ENCODE assay signal across 8 mouse cellular contexts in the genomic region with DNA sequence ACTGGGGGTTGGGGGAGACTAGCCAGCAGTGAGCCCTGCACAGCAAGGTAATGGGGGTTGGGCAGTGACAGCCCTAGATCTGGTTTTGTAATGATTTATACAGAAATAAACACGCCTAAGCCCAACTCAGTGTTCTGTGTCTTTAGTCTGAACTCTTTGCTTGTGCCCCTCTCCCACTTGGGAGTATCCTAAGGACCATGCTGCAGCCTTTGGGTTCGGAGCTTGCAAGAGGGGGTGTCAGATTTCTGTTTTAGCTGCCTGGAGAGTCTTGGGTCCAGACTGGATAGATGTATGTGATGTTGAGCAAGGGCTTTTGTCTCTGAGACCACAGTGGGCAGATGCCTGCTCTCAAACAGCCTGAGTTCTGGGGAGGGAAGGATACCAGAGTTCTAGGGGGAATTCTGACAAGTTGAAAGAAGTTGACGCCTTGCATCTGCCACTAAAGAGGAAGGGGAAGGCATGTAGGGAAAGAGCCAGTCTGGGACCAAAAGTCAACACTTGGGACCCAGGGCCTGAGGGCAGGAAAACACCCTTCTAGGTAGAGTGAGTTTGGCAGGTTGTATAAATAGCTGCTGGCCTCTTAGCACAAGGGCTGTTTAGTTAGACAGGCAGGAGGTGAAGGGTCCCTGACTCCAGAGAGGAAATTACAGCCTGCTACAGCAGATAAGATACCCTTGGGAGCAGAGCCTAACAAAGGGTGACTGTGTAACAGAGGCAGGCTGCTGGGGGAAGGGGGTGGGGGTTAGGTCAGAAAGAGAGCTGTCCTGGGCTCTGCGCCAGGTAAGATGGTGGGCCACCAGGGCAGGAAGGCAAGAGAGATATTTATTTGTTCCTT. TPM values are rescaled to one million over a fixed set of nuclear protein-coding genes. Genes with fewer than 3 reads are reported as not detected.
DNase-seq lines count a peak whose midpoint lies in the region; ATAC-seq and TF ChIP-seq lines count a peak whose summit lies in the region.

No protein-coding gene starts in this region.

- H3K9ac ChIP-seq in embryonic facial prominence, embryonic 15.5 days, result no peak overlapping the region
- H3K9ac ChIP-seq in intestine, embryonic 15.5 days, result peak overlapping the region; percentile 31
- H3K9ac ChIP-seq in liver, embryonic 16.5 days (ENCODE audit: low read depth, low read length), result no peak overlapping the region
- H3K9ac ChIP-seq in stomach, postnatal 0 days (ENCODE audit: low read length), result peak overlapping the region; percentile 23; the same call in 1 of the 2 replicates

- H3K4me2 ChIP-seq in embryonic facial prominence, embryonic 15.5 days (replicated peaks), result no peak overlapping the region
- peak overlapping the region; percentile 43 for H3K4me2 ChIP-seq in intestine, embryonic 15.5 days (replicated peaks)
- no peak overlapping the region for H3K4me2 ChIP-seq in liver, embryonic 16.5 days (ENCODE audit: low read depth, low read length)
- 0 out of 2 replicates have a peak overlapping the region, but pooled peaks have one; percentile 14 for H3K4me2 ChIP-seq in stomach, postnatal 0 days (replicated peaks; ENCODE audit: low read depth)

- DNase-seq in gastrocnemius, adult 2 months, result peak; percentile 54
- DNase-seq in gastrocnemius, adult 18-20 months (ENCODE audit: low spot score), result no peak
- DNase-seq in stomach, postnatal 0 days (ENCODE audit: low spot score), result peak; percentile 53
- no peak for DNase-seq in cerebellum, postnatal 4 days (ENCODE audit: low spot score in 2 of 2)
- no peak for DNase-seq in layer of hippocampus, adult 9-11 months

- peak; percentile 48; the same call in 1 of the 2 replicates for ATAC-seq in embryonic facial prominence, embryonic 15.5 days (ENCODE audit: insufficient number of reproducible peaks, low FRiP score, low TSS enrichment, low read depth)
- ATAC-seq in intestine, embryonic 15.5 days, result peak; percentile 85
- ATAC-seq in liver, embryonic 16.5 days (ENCODE audit: low read depth), result peak; percentile 71
- peak; percentile 33 for ATAC-seq in stomach, postnatal 0 days (ENCODE audit: low FRiP score, low TSS enrichment)

- no peaks in the 10 kb centered on the region for H3K9me3 ChIP-seq in embryonic facial prominence, embryonic 15.5 days (replicated peaks)
- H3K9me3 ChIP-seq in intestine, embryonic 15.5 days, result no peaks in the 10 kb centered on the region
- 0 out of 2 replicates have a peak, but pooled peaks cover 2% of the 10 kb centered on the region for H3K9me3 ChIP-seq in liver, embryonic 16.5 days (replicated peaks; ENCODE audit: control insufficient read depth, low read length)
- H3K9me3 ChIP-seq in stomach, postnatal 0 days (ENCODE audit: control insufficient read depth, low read length), result no peaks in the 10 kb centered on the region

- H3K27me3 ChIP-seq in embryonic facial prominence, embryonic 15.5 days, result no peaks in the 10 kb centered on the region
- no peaks in the 10 kb centered on the region for H3K27me3 ChIP-seq in intestine, embryonic 15.5 days (replicated peaks)
- no peaks in the 10 kb centered on the region for H3K27me3 ChIP-seq in liver, embryonic 16.5 days (ENCODE audit: control insufficient read depth, insufficient read depth, low read depth, low read length)
- no peaks in the 10 kb centered on the region for H3K27me3 ChIP-seq in stomach, postnatal 0 days (ENCODE audit: control insufficient read depth, insufficient read depth, low read length)

- no peak for TF ChIP-seq EP300 in stomach, postnatal 0 days (optimal IDR thresholded peaks at IDR 0.05)

- TF ChIP-seq CTCF in gastrocnemius, adult 2 months (IDR thresholded peaks at IDR 0.05), result no peak
- no peak for TF ChIP-seq CTCF in stomach, postnatal 0 days (IDR thresholded peaks at IDR 0.05; ENCODE audit: low read depth)

- WGBS in embryonic facial prominence, embryonic 15.5 days, result 27% methylated on average over 4 of the region's 4 CpGs
- 16% methylated on average over 4 of the region's 4 CpGs for WGBS in intestine, embryonic 15.5 days
- 45% methylated on average over 4 of the region's 4 CpGs for WGBS in liver, embryonic 16.5 days (ENCODE audit: insufficient replicate concordance)
- WGBS in stomach, postnatal 0 days, result 23% methylated on average over 4 of the region's 4 CpGs

- peaks cover 40% of the 10 kb centered on the region for H3K4me1 ChIP-seq in embryonic facial prominence, embryonic 15.5 days
- H3K4me1 ChIP-seq in intestine, embryonic 15.5 days (replicated peaks), result peaks cover 46% of the 10 kb centered on the region
- H3K4me1 ChIP-seq in liver, embryonic 16.5 days (ENCODE audit: control insufficient read depth, low read depth, low read length), result peaks cover 22% of the 10 kb centered on the region
- peaks cover 16% of the 10 kb centered on the region for H3K4me1 ChIP-seq in stomach, postnatal 0 days (replicated peaks; ENCODE audit: control insufficient read depth, insufficient read depth)

- H3K36me3 ChIP-seq in embryonic facial prominence, embryonic 15.5 days, result peaks cover 28% of the 10 kb centered on the region
- no peaks in the 10 kb centered on the region; the same call in 1 of the 2 replicates for H3K36me3 ChIP-seq in intestine, embryonic 15.5 days
- H3K36me3 ChIP-seq in liver, embryonic 16.5 days (ENCODE audit: control insufficient read depth, insufficient read depth), result peaks cover 9% of the 10 kb centered on the region
- H3K36me3 ChIP-seq in stomach, postnatal 0 days (ENCODE audit: control insufficient read depth, insufficient read depth, low read length), result no peaks in the 10 kb centered on the region

- H3K4me3 ChIP-seq in gastrocnemius, adult 2 months, result no peak overlapping the region
- no peak overlapping the region for H3K4me3 ChIP-seq in embryonic facial prominence, embryonic 15.5 days (replicated peaks)
- no peak overlapping the region for H3K4me3 ChIP-seq in intestine, embryonic 15.5 days (replicated peaks)
- no peak overlapping the region for H3K4me3 ChIP-seq in liver, embryonic 16.5 days (ENCODE audit: low read depth, low read length)
- H3K4me3 ChIP-seq in stomach, postnatal 0 days (ENCODE audit: low read depth, low read length), result no peak overlapping the region

- intact Hi-C loops in gastrocnemius, adult 2 months (cut with DNase I), result no loop called here

- peak overlapping the region; percentile 80 for H3K27ac ChIP-seq in gastrocnemius, adult 2 months
- peak overlapping the region; percentile 78 for H3K27ac ChIP-seq in embryonic facial prominence, embryonic 15.5 days (replicated peaks)
- peak overlapping the region; percentile 91 for H3K27ac ChIP-seq in intestine, embryonic 15.5 days
- no peak overlapping the region for H3K27ac ChIP-seq in liver, embryonic 16.5 days (ENCODE audit: low read length)
- H3K27ac ChIP-seq in stomach, postnatal 0 days (replicated peaks), result peak overlapping the region; percentile 75

RNA-seq across cellular contexts. Expression of a gene that starts 0.7 kb away (rescaled TPM):
- total RNA-seq in gastrocnemius, adult 2 months (2021), result 1,000 to 10,000 TPM; 1,555 to 1,869 TPM
- total RNA-seq in gastrocnemius, adult 18-20 months (2021), result 1,000 to 10,000 TPM; 1,543 to 1,586 TPM
- polyA plus RNA-seq in embryonic facial prominence, embryonic 15.5 days (2015; fragmentation: Nextera tagmentation; extraction: Ambion mirVana), result 67.9 and 83.8 TPM in 2 replicates
- 19.2 and 19.6 TPM in 2 replicates for polyA plus RNA-seq in intestine, embryonic 15.5 days (2015; fragmentation: Nextera tagmentation; extraction: Ambion mirVana)
- 3.4 and 7.9 TPM in 2 replicates for polyA plus RNA-seq in liver, embryonic 16.5 days (2015; fragmentation: Nextera tagmentation; extraction: Ambion mirVana)
- polyA plus RNA-seq in stomach, postnatal 0 days (2015; fragmentation: Nextera tagmentation; extraction: Ambion mirVana), result 21.8 and 26.1 TPM in 2 replicates

RNA-seq across cellular contexts. Expression of a gene that starts 21.4 kb away (rescaled TPM):
- total RNA-seq in gastrocnemius, adult 2 months (2021), result 10 to 100 TPM; 46.8 to 56.5 TPM
- 10 to 100 TPM; 47.0 to 52.2 TPM for total RNA-seq in gastrocnemius, adult 18-20 months (2021)
- 26.9 and 27.7 TPM in 2 replicates for polyA plus RNA-seq in embryonic facial prominence, embryonic 15.5 days (2015; fragmentation: Nextera tagmentation; extraction: Ambion mirVana)
- polyA plus RNA-seq in intestine, embryonic 15.5 days (2015; fragmentation: Nextera tagmentation; extraction: Ambion mirVana), result 14.0 and 15.7 TPM in 2 replicates
- 12.0 and 12.8 TPM in 2 replicates for polyA plus RNA-seq in liver, embryonic 16.5 days (2015; fragmentation: Nextera tagmentation; extraction: Ambion mirVana)
- polyA plus RNA-seq in stomach, postnatal 0 days (2015; fragmentation: Nextera tagmentation; extraction: Ambion mirVana), result 9.1 and 11.3 TPM in 2 replicates

RNA-seq across cellular contexts. Expression of a gene that starts 25.5 kb away (rescaled TPM):
- 10 to 100 TPM; 26.5 to 38.8 TPM for total RNA-seq in gastrocnemius, adult 2 months (2021)
- 10 to 100 TPM; 21.1 to 34.1 TPM for total RNA-seq in gastrocnemius, adult 18-20 months (2021)
- polyA plus RNA-seq in embryonic facial prominence, embryonic 15.5 days (2015; fragmentation: Nextera tagmentation; extraction: Ambion mirVana), result 83.8 and 86.3 TPM in 2 replicates
- polyA plus RNA-seq in intestine, embryonic 15.5 days (2015; fragmentation: Nextera tagmentation; extraction: Ambion mirVana), result 62.6 and 63.2 TPM in 2 replicates
- polyA plus RNA-seq in liver, embryonic 16.5 days (2015; fragmentation: Nextera tagmentation; extraction: Ambion mirVana), result 25.9 and 29.3 TPM in 2 replicates
- 23.0 and 23.3 TPM in 2 replicates for polyA plus RNA-seq in stomach, postnatal 0 days (2015; fragmentation: Nextera tagmentation; extraction: Ambion mirVana)

RNA-seq across cellular contexts. Expression of a gene that starts 34.0 kb away (rescaled TPM):
- 10 to 100 TPM in 1 of 2 experiments, 1 to 10 TPM in 1; 8.7 to 21.6 TPM for total RNA-seq in gastrocnemius, adult 2 months (2021)
- 10 to 100 TPM; 13.5 to 19.8 TPM for total RNA-seq in gastrocnemius, adult 18-20 months (2021)
- polyA plus RNA-seq in embryonic facial prominence, embryonic 15.5 days (2015; fragmentation: Nextera tagmentation; extraction: Ambion mirVana), result 34.8 and 36.5 TPM in 2 replicates
- polyA plus RNA-seq in intestine, embryonic 15.5 days (2015; fragmentation: Nextera tagmentation; extraction: Ambion mirVana), result 16.4 and 18.8 TPM in 2 replicates
- 6.0 and 7.4 TPM in 2 replicates for polyA plus RNA-seq in liver, embryonic 16.5 days (2015; fragmentation: Nextera tagmentation; extraction: Ambion mirVana)
- 7.4 and 7.7 TPM in 2 replicates for polyA plus RNA-seq in stomach, postnatal 0 days (2015; fragmentation: Nextera tagmentation; extraction: Ambion mirVana)

RNA-seq across cellular contexts. Expression of a gene that starts 45.4 kb away (rescaled TPM):
- total RNA-seq in gastrocnemius, adult 2 months (2021), result not detected
- not detected for total RNA-seq in gastrocnemius, adult 18-20 months (2021)
- 0.11 and 0.12 TPM in 2 replicates for polyA plus RNA-seq in embryonic facial prominence, embryonic 15.5 days (2015; fragmentation: Nextera tagmentation; extraction: Ambion mirVana)
- not detected in 2 replicates for polyA plus RNA-seq in intestine, embryonic 15.5 days (2015; fragmentation: Nextera tagmentation; extraction: Ambion mirVana)
- 0.06 TPM in 1 of 2 replicates, not detected in the other for polyA plus RNA-seq in liver, embryonic 16.5 days (2015; fragmentation: Nextera tagmentation; extraction: Ambion mirVana)
- not detected in 2 replicates for polyA plus RNA-seq in stomach, postnatal 0 days (2015; fragmentation: Nextera tagmentation; extraction: Ambion mirVana)

Comparison
In these comparisons a context has a peak if more than half of its experiments do, and no peak if none do; other contexts are left out.
1. DNase-seq: peak in gastrocnemius, adult 2 months (single experiment) and stomach, postnatal 0 days (single experiment); none in gastrocnemius, adult 18-20 months (single experiment), cerebellum, postnatal 4 days (0 of 2) and layer of hippocampus, adult 9-11 months (single experiment).
2. ATAC-seq: peak in every context shown above with its lines; median percentile 85 in intestine, embryonic 15.5 days; 71 in liver, embryonic 16.5 days; 48 in embryonic facial prominence, embryonic 15.5 days; 33 in stomach, postnatal 0 days.
3. H3K4me2 ChIP-seq: peak in intestine, embryonic 15.5 days (single experiment) and stomach, postnatal 0 days (single experiment); none in embryonic facial prominence, embryonic 15.5 days (single experiment) and liver, embryonic 16.5 days (single experiment).
4. H3K9ac ChIP-seq: peak in intestine, embryonic 15.5 days (single experiment) and stomach, postnatal 0 days (single experiment); none in embryonic facial prominence, embryonic 15.5 days (single experiment) and liver, embryonic 16.5 days (single experiment).